Mouse (Mus musculus): ENCODE data around the gene Mrps23. TPM values are rescaled to one million over a fixed set of nuclear protein-coding genes. Genes with fewer than 3 reads are reported as not detected.

The Mrps23 gene
- 65.5 TPM for polyA plus RNA-seq (2014; fragmentation: Illumina TruSeq; extraction: RNeasy Lipid Tissue Mini Kit (QIAGEN cat#74804); ENCODE audit: low read depth, low replicate concordance)

GRCm38 (mm10) chr11:88203712-88204532 lies at the start of gene Mrps23:
Mrps23 (plus strand) TSS chr11:88204388.

Other genes with a start within 250 kb of the Mrps23 start
- gene Dynll2, start 216.9 kb upstream of the Mrps23 start, polyA plus RNA-seq (2014; fragmentation: Illumina TruSeq; extraction: RNeasy Lipid Tissue Mini Kit (QIAGEN cat#74804); ENCODE audit: low read depth, low replicate concordance), result 168 TPM
- 244 TPM for gene Srsf1, start 157.0 kb upstream of the Mrps23 start, polyA plus RNA-seq (2014; fragmentation: Illumina TruSeq; extraction: RNeasy Lipid Tissue Mini Kit (QIAGEN cat#74804); ENCODE audit: low read depth, low replicate concordance)
- 32.7 TPM for gene Vezf1, start 136.1 kb upstream of the Mrps23 start, polyA plus RNA-seq (2014; fragmentation: Illumina TruSeq; extraction: RNeasy Lipid Tissue Mini Kit (QIAGEN cat#74804); ENCODE audit: low read depth, low replicate concordance)
- gene Cuedc1, start 106.3 kb upstream of the Mrps23 start, polyA plus RNA-seq (2014; fragmentation: Illumina TruSeq; extraction: RNeasy Lipid Tissue Mini Kit (QIAGEN cat#74804); ENCODE audit: low read depth, low replicate concordance), result 54.7 TPM
- gene Ccdc182, start 89.7 kb downstream of the Mrps23 start, polyA plus RNA-seq (2014; fragmentation: Illumina TruSeq; extraction: RNeasy Lipid Tissue Mini Kit (QIAGEN cat#74804); ENCODE audit: low read depth, low replicate concordance), result 0.52 TPM

All from adipose tissue, adult 10 weeks (tissue).